Mouse (Mus musculus) telencephalon, adult 2 months (tissue): Measurements from ENCODE around the gene Fam126a.
A peak's percentile ranks its signal among the peaks of the same experiment; 100 is the strongest.

Source experiments
- DNase-seq: peaks from one replicate; pipeline ENCODE4 v3.0.0-alpha.2; 2011; ENCODE audit warnings: low read depth, low spot score

Gene Fam126a

DNA sequence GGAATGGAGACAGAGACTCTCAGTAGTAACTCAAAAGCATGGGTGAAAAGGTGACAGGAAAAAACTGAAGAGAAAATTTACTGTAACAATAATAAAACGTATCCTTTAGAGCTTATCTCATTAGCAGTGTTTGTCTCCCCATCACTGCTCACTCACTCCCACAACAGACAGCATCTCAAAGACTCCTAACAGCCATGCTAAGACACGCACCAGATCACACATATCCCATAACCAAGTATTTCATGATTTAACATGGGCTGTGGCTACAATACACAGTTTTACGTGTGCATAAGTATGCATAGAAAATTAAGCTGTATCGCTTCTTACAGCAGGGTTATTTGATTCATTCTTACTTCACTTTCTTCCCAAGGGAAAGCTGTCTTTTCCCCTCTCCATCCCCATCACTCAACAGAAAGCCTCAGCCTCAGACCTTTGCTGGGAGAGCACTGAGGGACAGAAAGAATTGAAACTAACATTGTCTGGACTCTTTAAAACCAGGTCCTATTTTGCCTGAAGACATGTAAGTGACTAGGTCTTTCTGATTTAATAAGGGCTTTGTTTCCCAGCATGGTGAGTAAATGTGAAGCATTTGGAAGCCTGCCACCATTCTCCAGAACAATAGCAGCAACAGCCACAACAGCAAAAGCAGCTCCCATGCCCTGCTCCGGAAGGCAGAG lies 37.5 kb downstream of the Fam126a start:
- DNase-seq: peak; percentile 36

DNA sequence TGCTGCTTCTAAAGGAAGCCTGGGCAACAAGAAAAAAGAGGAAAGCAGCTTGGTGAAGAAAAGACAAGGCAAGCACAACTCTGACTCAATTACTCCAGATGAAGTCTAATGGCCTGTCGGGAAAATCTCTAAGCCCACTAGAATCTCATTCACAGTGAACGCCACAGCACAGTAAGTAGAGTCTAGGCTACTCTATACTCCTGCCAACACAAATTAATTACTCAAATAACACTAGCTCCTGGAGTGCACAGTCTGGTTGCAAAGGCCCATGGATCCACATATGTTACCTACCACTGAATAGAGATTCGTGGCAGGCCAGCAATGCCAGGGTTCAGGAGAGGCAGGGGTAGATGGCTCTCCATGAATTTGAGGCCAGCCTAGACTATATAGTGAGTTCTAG lies 40.5 kb downstream of the Fam126a start:
- DNase-seq: no peak

GRCm38 (mm10) chr5:23987792-23988191 lies 42.7 kb downstream of the Fam126a start:
- no peak for DNase-seq

DNA sequence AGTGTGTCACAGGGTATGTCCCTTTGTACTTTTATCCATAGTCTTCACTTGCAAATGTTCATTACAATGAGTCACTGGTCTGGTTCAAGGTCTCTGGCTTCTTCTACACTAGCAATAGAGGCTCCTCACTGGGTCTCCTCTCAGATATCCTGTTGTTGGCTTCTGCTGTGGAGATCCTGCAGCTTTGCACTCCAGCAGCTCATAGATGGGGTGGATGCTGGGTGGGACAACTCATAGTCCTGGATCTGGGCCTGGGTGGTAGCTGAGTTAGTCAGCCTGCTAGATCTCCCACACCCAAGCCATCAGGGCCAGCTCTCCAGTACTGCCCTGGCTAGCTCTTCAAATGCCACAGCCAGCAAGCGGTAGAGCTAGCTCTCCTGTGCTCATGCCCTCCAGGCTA lies 48.4 kb downstream of the Fam126a start:
- DNase-seq: no peak

DNA sequence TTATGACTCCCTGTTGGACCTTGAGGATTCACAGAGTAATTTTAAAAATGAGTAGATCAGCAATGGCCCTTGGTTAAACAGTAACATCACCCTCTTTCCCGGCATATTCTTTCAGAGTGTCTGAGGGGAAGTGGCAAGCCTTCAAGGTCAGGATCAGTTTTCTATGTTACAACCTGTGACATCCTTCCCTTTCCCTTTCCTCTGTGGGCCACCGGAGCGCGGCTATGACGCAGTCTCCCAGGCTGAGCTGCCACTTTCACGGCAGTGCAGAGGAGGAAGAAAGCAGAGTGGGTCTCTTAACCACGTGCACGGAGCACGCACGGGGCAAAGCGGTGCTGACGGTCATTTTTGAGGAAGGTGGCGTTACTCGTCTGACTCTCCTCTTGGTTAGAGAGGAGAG lies 52.0 kb downstream of the Fam126a start:
- no peak for DNase-seq

GRCm38 (mm10) chr5:23974994-23975575 lies 55.4 kb downstream of the Fam126a start:
- no peak for DNase-seq

GRCm38 (mm10) chr5:23967705-23968104 lies 62.8 kb downstream of the Fam126a start:
- DNase-seq: no peak

- no peak for DNase-seq
Measured at GRCm38 (mm10) chr5:23964599-23965165, 65.8 kb downstream of the Fam126a start.

DNA sequence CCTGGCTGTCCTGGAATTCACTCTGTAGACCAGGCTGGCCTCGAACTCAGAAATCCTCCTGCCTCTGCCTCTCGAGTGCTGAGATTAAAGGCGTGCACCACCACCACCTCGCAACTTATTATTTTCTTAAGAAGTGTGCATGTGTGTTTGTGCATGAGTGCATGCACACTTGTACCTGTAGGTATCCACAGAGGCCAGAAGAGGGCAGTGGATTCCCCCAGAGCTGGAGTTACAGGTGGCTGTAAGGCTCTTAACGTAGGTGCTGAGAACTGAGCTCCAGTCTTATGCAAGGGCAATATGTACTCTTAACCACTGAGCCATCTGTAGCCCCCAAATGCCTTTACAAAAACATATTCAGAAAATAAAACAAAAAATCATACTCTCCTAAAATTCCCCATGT lies 77.4 kb downstream of the Fam126a start:
- DNase-seq: no peak

DNA sequence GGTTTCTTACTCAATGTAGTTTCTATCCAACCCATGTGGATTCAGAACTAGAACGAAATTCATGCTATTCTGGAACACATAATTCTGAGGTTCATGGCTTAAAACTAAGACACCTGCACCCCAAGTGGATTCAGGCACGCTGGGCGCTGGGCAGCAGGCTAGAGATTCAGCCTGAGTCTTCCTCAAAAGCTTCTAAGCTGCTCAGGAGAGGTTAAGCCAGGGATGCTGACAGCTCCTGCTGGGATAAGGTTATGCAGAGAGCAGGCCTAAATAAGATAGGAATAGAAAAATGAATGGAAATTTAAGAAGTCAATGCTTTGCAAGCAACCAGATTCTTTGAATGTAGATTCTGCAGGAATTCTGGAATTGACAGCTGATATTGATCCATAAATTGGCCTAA lies 82.4 kb downstream of the Fam126a start:
- DNase-seq: no peak

- DNase-seq: no peak
Measured at GRCm38 (mm10) chr5:23945056-23945455, 85.4 kb downstream of the Fam126a start.

- DNase-seq: no peak
Measured at GRCm38 (mm10) chr5:23943534-23943933, 87.0 kb downstream of the Fam126a start.

DNA sequence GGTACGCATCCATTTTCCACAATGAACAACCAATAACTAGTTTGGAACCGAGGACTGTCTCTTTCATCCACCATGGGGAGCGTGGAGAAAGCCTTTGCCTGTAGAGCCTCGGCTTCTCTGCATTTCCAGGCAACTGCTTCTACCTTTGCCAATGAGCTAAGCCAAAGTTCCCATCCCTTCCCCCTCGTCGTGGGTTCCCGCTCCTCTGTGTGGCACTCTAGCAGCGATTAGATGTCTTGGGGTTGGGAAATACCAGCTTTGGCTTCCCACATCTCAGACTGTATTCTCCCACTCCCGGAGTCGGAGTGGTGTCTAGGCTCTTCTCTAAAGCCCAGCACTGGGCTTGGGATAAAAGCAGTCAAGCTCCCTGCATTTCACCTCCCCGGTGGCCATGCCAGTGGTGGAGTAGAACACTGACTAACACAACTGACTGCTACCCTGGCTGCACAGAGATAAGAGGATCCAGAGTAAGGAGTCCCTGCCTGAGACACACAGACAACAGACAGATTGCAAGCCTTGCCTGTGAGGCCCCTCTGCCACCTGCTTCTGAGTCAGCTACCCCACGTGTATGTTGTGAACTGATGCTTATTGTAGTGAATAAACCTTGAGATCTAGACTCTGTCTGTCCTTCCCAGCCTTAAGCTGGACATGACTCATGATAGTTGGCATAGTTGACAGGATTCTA lies 106.9 kb downstream of the Fam126a start:
- no peak for DNase-seq

- no peak for DNase-seq
Measured at GRCm38 (mm10) chr5:23922516-23923291, 107.8 kb downstream of the Fam126a start.

- DNase-seq: no peak
Measured at GRCm38 (mm10) chr5:23921316-23921715, 109.2 kb downstream of the Fam126a start.

DNA sequence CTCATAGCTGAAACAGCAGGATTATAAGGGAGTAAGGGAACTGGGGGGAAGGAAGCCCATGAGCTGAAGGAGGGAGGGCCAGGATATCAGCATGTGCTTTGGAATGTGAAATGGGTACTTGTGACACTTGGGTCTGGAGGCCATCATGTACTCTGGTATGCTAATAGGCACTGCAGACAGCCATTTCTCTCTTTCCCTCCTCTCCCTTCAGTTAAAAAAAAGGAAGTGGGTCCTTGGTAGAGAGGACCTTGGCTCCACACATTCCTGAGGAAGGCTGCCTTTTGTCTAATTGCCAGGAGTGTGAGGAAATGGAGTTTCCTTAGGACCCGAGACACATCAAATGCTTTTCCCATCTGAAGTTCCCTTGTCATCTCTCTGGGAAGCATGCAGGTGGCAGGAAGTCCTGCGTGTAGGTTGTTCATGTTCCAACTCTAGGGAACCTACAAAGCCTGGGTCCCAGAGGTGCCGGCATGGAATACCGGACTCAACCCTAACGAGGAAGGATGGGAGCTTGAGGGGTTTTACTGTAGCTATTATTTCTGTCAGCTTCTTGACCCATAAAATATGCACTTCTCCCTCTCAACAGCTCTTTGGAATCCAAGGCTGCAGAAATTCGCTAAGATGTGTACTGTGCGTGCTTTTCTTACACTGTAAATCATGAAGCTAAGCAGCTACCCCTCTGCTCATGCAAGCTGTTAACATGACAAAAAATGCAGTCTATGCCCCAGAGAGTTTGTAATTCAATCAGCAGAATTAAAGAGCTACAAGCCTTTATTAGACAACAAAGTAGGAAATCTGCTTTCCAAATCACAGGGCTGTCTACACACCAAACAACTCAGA lies 110.4 kb downstream of the Fam126a start:
- no peak for DNase-seq

DNA sequence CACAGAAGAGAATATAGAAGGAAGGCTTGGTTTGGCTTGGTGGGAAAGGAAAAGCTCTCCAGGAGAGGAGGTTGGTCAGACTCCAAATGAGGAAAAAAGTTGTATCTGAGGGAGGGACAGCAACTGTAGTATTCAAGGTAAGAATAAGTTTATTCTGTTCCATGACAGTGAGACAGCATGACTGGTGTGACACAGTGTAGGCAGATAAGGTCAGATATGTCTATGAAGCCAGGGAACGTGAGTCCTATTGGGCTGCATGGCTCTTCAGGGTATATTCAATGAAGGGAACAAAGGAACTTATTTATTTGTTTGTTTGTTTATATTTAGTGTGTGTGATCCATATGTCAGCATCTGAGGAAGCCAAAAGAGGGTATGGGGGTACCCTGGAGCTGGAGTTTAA lies 113.2 kb downstream of the Fam126a start:
- no peak for DNase-seq

GRCm38 (mm10) chr5:23911556-23911955 lies 118.9 kb downstream of the Fam126a start:
- DNase-seq: peak; percentile 70

DNA sequence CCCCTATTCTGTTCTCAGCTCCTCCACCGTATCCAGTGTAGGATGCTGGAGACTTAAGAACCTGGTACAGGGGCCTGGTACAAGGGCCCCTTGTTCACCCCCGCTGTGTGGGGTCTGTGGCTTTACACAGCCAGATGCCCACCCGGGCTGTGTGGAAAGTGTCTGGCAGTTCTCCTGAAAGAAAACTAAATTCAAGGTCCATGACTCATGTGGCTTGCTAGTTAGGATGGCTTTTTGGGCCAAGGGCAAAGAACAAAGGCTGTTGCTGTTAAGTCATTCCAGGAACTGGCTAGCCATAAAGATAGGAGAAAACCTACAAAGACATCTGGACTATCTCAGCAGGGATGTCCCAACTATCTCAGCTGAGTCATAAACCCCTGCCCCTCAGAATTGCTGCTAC lies 121.2 kb downstream of the Fam126a start:
- DNase-seq: no peak

- DNase-seq: no peak
Measured at GRCm38 (mm10) chr5:23908486-23909090, 121.9 kb downstream of the Fam126a start.

- no peak for DNase-seq
Measured at GRCm38 (mm10) chr5:23902221-23902620, 128.3 kb downstream of the Fam126a start.
